Mouse (Mus musculus) hindbrain, postnatal 0 days (tissue): Measurements from ENCODE around the gene Nacc1. TPM values are rescaled to one million over a fixed set of nuclear protein-coding genes. Genes with fewer than 3 reads are reported as not detected.

Source experiments
- ATAC-seq: fragments of 200-750 bp; cut with Nextera tagmentation; 2 replicates; pipeline ENCODE4 v1.8.0; 2017; ENCODE audit warnings: mild to moderate bottlenecking, moderate TSS enrichment, moderate library complexity
- DNase-seq: peaks from one replicate; pipeline ENCODE4 v3.0.0-alpha.2; 2015; ENCODE audit warnings: low spot score
- H3K27ac ChIP-seq: fragments of 300-500 bp; sonication (generic); 2 replicates; pipeline ENCODE4 v1.5.1; 2014; ENCODE audit warnings: mild to moderate bottlenecking
- H3K27me3 ChIP-seq: fragments of 300-500 bp; sonication (generic); 2 replicates; pipeline ENCODE4 v1.6.1; 2014; ENCODE audit warnings: low read length, mixed read lengths; ENCODE audit not compliant: insufficient read depth
- H3K36me3 ChIP-seq: fragments of 300-500 bp; sonication (generic); 2 replicates; pipeline ENCODE4 v1.6.1; 2014; ENCODE audit warnings: low read length, mixed read lengths; ENCODE audit not compliant: insufficient read depth
- H3K4me1 ChIP-seq: fragments of 300-500 bp; sonication (generic); 2 replicates; pipeline ENCODE4 v1.6.1; 2014; ENCODE audit warnings: antibody characterized with exemption, low read length, mixed read lengths; ENCODE audit not compliant: insufficient read depth
- H3K4me2 ChIP-seq: fragments of 300-500 bp; sonication (generic); 2 replicates; pipeline ENCODE4 v1.6.1; 2014; ENCODE audit warnings: low read depth, mild to moderate bottlenecking, low read length, moderate library complexity, mixed read lengths
- H3K4me3 ChIP-seq: fragments of 300-500 bp; sonication (generic); 2 replicates; pipeline ENCODE4 v1.5.1; 2014; ENCODE audit warnings: low read length
- H3K9ac ChIP-seq: fragments of 300-500 bp; sonication (generic); replicated peaks from 2 replicates; pipeline ENCODE4 v1.6.1; 2014; ENCODE audit warnings: mild to moderate bottlenecking, low read length, moderate library complexity, mixed read lengths
- H3K9me3 ChIP-seq: fragments of 300-500 bp; sonication (generic); 2 replicates; pipeline ENCODE4 v1.6.1; 2016; ENCODE audit warnings: low read length, mixed read lengths
- CTCF ChIP-seq: IDR thresholded peaks from 2 replicates; pipeline ENCODE4 v1.5.1; 2016; ENCODE audit warnings: antibody characterized with exemption, control low read depth, low read depth
- WGBS: fragments of 180-500 bp; shearing (Covaris S2); extraction: QIAGEN DNeasy Blood & Tissue Kit; methylation state at CpG from one replicate; pipeline ENCODE4 v1.1.7; 2014; 5-methylcytosine and 5-hydroxymethylcytosine counted together
- polyA plus RNA-seq: library from polyadenylated mRNA; unstranded; fragments of >200 nt; fragmentation: Nextera tagmentation; extraction: Ambion mirVana; gene quantifications from 2 replicates; pipeline ENCODE4 v1.2.1, GENCODE M21; 2015
- total RNA-seq: library from RNA; depleted of rRNA; stranded (reverse); fragments of >200 nt; gene quantifications from 2 replicates; pipeline ENCODE4 v1.2.3, GENCODE M21; 2014

Gene Nacc1
- total and polyA plus RNA-seq, 2 experiments from 2014 or later, result 14.9 to 129 TPM

DNA sequence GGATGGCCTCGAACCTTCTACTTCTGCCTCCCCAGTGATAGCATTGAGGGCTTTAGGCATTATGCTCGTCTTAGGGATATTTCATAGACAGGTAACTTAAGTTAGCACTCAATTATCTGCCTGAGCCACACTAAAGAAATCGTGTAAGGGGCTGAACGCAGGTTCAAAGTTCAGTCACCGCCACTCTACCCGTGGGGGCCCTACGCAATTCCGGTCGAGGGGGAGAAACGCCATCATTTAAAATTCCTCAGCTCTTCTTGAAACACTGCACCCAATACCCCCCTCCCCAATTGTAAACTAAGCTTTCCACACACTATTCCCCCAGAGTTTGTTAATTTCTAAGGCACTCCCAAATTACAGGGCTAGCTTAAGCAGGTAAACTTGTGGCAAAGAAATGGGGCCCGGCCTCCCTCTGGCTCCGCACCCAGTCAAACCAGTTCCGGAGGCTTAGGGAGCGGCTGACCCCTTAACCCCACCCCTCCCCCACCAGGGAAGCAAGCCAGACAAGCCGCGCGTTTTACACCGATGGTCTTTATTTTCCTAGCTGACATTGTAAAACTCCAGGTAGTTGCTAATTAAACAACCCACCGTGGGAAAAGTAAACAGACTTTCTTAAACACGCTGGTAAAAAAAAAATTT lies 26.7 kb downstream of the Nacc1 start:
- ATAC-seq, result no peak

DNA sequence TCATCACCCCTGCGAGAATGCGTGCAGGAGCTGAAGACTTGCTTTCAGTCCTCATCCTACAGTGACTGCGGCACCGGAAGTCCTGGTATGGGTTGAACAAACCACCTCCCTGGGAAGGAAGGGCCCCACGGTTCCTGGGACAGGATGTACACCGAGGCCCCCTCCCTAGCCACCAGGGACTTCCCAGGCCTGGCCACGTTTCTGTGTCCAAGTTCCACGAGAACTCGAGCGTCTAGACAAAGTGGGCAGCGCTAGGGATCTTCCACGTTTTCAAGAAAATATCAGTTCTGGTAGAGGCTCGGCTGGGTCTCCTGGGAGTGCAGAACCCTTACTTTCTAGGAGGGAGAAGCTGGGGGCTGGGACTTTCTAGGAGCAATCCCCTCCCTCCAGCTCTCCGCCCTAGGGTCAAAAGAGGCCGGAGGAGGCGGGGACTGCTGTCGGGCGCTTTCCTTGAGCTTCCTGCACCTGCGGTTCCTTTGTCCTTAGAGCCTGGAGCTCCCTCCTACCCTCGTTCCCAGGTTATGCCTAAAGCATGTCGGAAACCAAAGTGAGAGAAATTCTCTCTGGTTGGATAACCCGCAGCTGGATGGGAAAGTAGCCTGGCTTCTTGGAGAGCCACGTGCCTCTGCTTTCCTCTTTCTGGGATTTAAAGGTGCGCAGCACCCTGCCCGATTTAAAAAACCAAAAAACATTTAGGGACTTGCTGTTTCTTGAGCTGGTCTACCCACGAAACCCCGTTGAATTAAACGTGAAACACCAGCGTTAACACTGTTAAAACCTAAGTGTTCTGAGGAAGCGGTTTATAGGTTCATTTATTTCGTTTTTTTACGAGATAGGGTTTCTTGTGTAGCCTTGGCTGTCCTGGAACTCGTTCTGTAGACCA lies 27.5 kb downstream of the Nacc1 start:
- TF ChIP-seq CTCF, result no peak
- DNase-seq (peak; percentile 28), ATAC-seq (no peak)
- H3K9ac ChIP-seq, result peak overlapping the region; percentile 67; the same call in 1 of the 2 replicates
- 6% methylated on average over 33 of the region's 33 CpGs for WGBS
- peak overlapping the region; percentile 85; the same call in 1 of the 2 replicates for H3K27ac ChIP-seq
- H3K9me3 ChIP-seq, result no peaks in the 10 kb centered on the region
- H3K27me3 ChIP-seq, result no peaks in the 10 kb centered on the region
- H3K4me3 ChIP-seq, result peak overlapping the region; percentile 67
- no peaks in the 10 kb centered on the region for H3K36me3 ChIP-seq
- peak overlapping the region; percentile 67 for H3K4me2 ChIP-seq
- peaks cover 6% of the 10 kb centered on the region for H3K4me1 ChIP-seq

More for the DNA sequence above, 26.7 kb downstream of the Nacc1 start:
- Histone ChIP-seq H3K9ac (peak overlapping the region; percentile 67), H3K27ac (peak overlapping the region; percentile 85; the same call in 1 of the 2 replicates), H3K9me3 (no peaks in the 10 kb centered on the region), H3K4me3 (peak overlapping the region; percentile 67), H3K4me2 (peak overlapping the region; percentile 67), H3K27me3 (no peaks in the 10 kb centered on the region), H3K4me1 (peaks cover 6% of the 10 kb centered on the region), H3K36me3 (no peaks in the 10 kb centered on the region)
- no peak for DNase-seq
- no peak for TF ChIP-seq CTCF
- 5% methylated on average over 20 of the region's 20 CpGs for WGBS

DNA sequence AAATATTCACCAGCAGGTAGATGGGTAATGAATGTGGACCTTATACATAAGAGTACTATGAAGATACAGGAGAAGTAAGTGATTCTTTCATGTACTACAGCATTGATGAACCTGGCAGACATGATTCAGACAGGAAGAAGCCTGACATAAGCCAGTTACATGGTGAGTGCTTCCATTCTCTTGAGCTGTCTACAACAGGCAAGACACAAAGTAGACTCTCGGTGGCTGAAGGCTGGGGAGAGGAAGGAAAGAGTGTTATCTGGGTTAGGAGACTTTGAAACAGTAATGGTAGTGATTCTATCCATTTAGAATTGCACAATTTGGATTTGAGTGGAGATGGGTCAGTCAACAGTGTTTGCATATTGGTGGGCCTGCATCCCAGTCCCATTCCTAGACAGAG lies 28.7 kb downstream of the Nacc1 start:
- Histone ChIP-seq H3K4me1 (peaks cover 6% of the 10 kb centered on the region), H3K9me3 (no peaks in the 10 kb centered on the region), H3K27ac (no peak overlapping the region), H3K4me3 (no peak overlapping the region), H3K27me3 (no peaks in the 10 kb centered on the region), H3K4me2 (no peak overlapping the region), H3K9ac (no peak overlapping the region), H3K36me3 (no peaks in the 10 kb centered on the region)
- no peak for TF ChIP-seq CTCF
- WGBS, result 64% methylated on average over 1 of the region's 1 CpGs
- no peak for ATAC-seq
- no peak for DNase-seq

DNA sequence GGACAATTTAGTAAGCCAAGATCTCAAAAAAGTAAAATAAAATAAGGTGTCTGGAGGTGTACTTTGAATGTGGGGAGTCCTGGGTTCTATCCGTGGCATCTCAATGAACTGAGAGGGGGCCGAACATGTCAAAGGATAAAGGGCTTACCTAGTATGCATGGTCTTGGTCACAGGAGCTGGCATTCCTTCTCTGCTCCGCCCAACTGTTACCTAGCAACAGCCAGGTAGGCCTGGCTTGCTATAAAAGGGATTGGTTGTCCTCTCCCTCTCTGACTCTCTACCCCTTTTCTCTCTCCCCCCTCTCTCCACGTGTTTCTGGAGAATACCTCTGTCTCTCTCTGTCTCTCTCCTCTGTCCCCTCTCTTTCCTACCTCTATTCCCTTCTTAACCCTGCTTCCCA lies 30.0 kb downstream of the Nacc1 start:
- Histone ChIP-seq H3K36me3 (no peaks in the 10 kb centered on the region), H3K4me3 (no peak overlapping the region), H3K9me3 (no peaks in the 10 kb centered on the region), H3K9ac (no peak overlapping the region), H3K4me2 (no peak overlapping the region), H3K27ac (no peak overlapping the region), H3K4me1 (peaks cover 6% of the 10 kb centered on the region; the same call in 1 of the 2 replicates), H3K27me3 (no peaks in the 10 kb centered on the region)
- TF ChIP-seq CTCF, result no peak
- ATAC-seq (no peak), DNase-seq (no peak)
- 59% methylated on average over 4 of the region's 4 CpGs for WGBS

DNA sequence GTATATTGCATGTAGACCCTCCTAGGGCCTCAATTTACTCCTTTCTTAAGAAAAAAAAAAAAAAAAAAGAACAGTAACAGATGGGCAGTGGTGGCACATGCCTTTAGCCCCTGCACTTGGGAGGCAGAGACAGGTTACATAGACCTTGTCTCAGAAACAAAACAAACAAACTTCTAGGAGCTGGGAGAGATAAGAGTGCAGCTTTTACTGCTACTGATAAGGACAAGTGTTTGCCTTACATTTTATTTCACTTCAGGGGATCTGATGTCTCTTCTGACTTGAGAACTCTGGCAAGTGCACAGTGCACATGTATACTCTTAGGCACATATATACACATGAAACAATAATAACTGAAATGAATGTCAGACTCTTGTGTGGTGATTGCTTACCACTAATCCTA lies 30.5 kb downstream of the Nacc1 start:
- peak overlapping the region; percentile 76; the same call in 1 of the 2 replicates for H3K27ac ChIP-seq
- H3K9me3 ChIP-seq, result no peaks in the 10 kb centered on the region
- peak overlapping the region; percentile 53; the same call in 1 of the 2 replicates for H3K4me2 ChIP-seq
- H3K36me3 ChIP-seq, result no peaks in the 10 kb centered on the region
- peaks cover 6% of the 10 kb centered on the region; the same call in 1 of the 2 replicates for H3K4me1 ChIP-seq
- DNase-seq (no peak), ATAC-seq (no peak)
- H3K4me3 ChIP-seq, result no peak overlapping the region
- no peaks in the 10 kb centered on the region for H3K27me3 ChIP-seq
- no peak overlapping the region for H3K9ac ChIP-seq
- no peak for TF ChIP-seq CTCF

DNA sequence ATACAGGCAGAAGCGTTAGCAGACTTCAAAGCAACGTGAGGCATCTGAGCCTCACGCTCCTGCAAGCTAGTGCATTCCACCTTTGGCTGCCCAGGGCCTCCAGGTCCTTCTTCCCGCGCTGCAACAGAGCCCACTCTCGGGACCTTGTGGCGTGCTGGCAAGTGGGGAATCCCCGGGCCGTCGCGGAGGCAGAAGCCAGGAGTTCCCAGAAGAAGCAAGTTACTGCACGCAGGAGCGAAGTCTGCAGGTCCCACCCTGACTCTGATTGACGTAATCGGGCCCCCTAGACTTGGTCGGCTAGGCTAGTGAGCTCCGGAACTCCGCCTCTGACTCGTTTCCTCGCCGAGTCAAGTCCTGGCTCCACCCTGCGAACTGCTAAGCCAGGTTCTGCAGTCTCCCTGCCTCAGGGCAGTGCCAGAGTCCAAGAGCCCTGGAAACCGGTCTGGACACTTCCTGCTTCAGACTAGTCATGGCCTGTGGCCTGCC lies 31.0 kb downstream of the Nacc1 start:
- Histone ChIP-seq H3K4me1 (peaks cover 6% of the 10 kb centered on the region; the same call in 1 of the 2 replicates), H3K4me3 (peak overlapping the region; percentile 24), H3K27me3 (no peaks in the 10 kb centered on the region), H3K27ac (peak overlapping the region; percentile 76), H3K36me3 (no peaks in the 10 kb centered on the region), H3K9me3 (no peaks in the 10 kb centered on the region), H3K4me2 (peak overlapping the region; percentile 53), H3K9ac (peak overlapping the region; percentile 33; the same call in 1 of the 2 replicates)
- ATAC-seq, result peak; percentile 44; the same call in 1 of the 2 replicates
- TF ChIP-seq CTCF, result no peak
- peak; percentile 28 for DNase-seq
- WGBS, result 5% methylated on average over 23 of the region's 23 CpGs
